Mouse (Mus musculus) stomach, postnatal 0 days (tissue): Measurements from ENCODE around the gene Spcs2.

ENCODE experiments used
- CTCF ChIP-seq: IDR thresholded peaks from 2 replicates; pipeline ENCODE4 v1.5.1; 2016; ENCODE audit warnings: antibody characterized with exemption, low read depth, mild to moderate bottlenecking, moderate library complexity
- EP300 ChIP-seq: optimal IDR thresholded peaks from 2 replicates; pipeline ENCODE3; 2016; ENCODE audit warnings: antibody characterized with exemption

GRCm38 (mm10) chr7:99902918-99903665 is 39.8 kb upstream of the Spcs2 start:
- TF ChIP-seq CTCF = no peak
- TF ChIP-seq EP300 = no peak
